Mouse (Mus musculus) E14TG2a.4 (cell line): ENCODE data around the gene Ufd1.
"Not testable (repeated sequence)": the region's sequence is repeated elsewhere in the genome, so short reads cannot be mapped to it uniquely, and the experiment has no call there.

Experiments used
- H3K27me3 ChIP-seq: 2 replicates; pipeline ENCODE4 v1.6.1; 2014; ENCODE audit warnings: low read length, control low read depth; ENCODE audit not compliant: insufficient read depth
- H3K36me3 ChIP-seq: 2 replicates; pipeline ENCODE4 v1.6.1; 2014; ENCODE audit warnings: low read length, control low read depth; ENCODE audit not compliant: insufficient read depth
- H3K4me1 ChIP-seq: replicated peaks from 2 replicates; pipeline ENCODE4 v1.6.1; 2014; ENCODE audit warnings: low read depth, low read length, control low read depth
- H3K4me3 ChIP-seq: replicated peaks from 2 replicates; pipeline ENCODE4 v1.5.1; 2014; ENCODE audit warnings: mild to moderate bottlenecking, low read length
- H3K9me3 ChIP-seq: 2 replicates; pipeline ENCODE4 v1.6.1; 2014; ENCODE audit warnings: low read length, control low read depth
- CTCF ChIP-seq: conservative IDR thresholded peaks from 2 replicates; pipeline ENCODE4 v1.5.1; 2014; ENCODE audit warnings: low read length
- NANOG ChIP-seq: IDR thresholded peaks from 2 replicates; pipeline ENCODE4 v1.6.1; 2014; ENCODE audit warnings: borderline replicate concordance, low read length, mixed read lengths
- POU5F1 ChIP-seq: IDR thresholded peaks from 2 replicates; pipeline ENCODE4 v1.6.1; 2014; ENCODE audit warnings: low read length, borderline replicate concordance

Gene Ufd1

DNA sequence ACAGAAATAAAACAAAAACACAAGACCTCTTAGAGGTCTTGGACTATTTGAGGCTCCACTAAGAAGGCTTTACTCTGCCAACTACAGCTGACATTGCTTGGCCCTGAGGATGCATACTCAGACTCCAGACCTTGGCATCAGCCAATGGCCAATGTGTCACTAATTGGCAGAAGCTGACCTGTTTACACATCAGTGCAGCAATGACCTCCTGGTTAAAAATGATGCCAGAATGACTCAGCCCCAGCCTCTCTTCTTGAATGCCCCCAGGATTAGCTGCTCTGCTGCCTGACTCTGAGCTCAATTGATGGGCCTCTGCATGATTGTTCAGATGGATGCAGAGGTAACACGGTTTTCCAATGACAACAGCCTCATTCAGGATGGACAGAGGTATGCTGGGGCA is 48.6 kb downstream of the Ufd1 start:
- Histone ChIP-seq H3K4me1 (no peaks in the 10 kb centered on the region), H3K4me3 (no peak overlapping the region), H3K27me3 (no peaks in the 10 kb centered on the region), H3K36me3 (no peaks in the 10 kb centered on the region), H3K9me3 (peaks cover 22% of the 10 kb centered on the region)
- TF ChIP-seq NANOG, result no peak
- TF ChIP-seq POU5F1, result no peak
- no peak for TF ChIP-seq CTCF

GRCm38 (mm10) chr16:18870495-18870894 is 58.9 kb downstream of the Ufd1 start:
- Histone ChIP-seq H3K36me3 (peaks cover 53% of the 10 kb centered on the region), H3K4me1 (peaks cover 32% of the 10 kb centered on the region), H3K9me3 (peaks cover 20% of the 10 kb centered on the region)
- not testable (repeated sequence) for H3K27me3 ChIP-seq, H3K4me3 ChIP-seq

GRCm38 (mm10) chr16:18876091-18876441 is 64.5 kb downstream of the Ufd1 start:
- peak overlapping the region; percentile 97 for H3K4me3 ChIP-seq
- TF ChIP-seq POU5F1, result no peak
- no peak for TF ChIP-seq CTCF
- no peak for TF ChIP-seq NANOG
- no peaks in the 10 kb centered on the region for H3K27me3 ChIP-seq
- H3K36me3 ChIP-seq, result peaks cover 65% of the 10 kb centered on the region
- H3K4me1 ChIP-seq, result peaks cover 49% of the 10 kb centered on the region
- H3K9me3 ChIP-seq, result no peaks in the 10 kb centered on the region

- Histone ChIP-seq H3K27me3 (no peaks in the 10 kb centered on the region), H3K4me1 (peaks cover 53% of the 10 kb centered on the region), H3K36me3 (peaks cover 65% of the 10 kb centered on the region), H3K9me3 (no peaks in the 10 kb centered on the region), H3K4me3 (peak within 1 kb of the TSS; percentile 97)
- TF ChIP-seq POU5F1 (no peak), CTCF (no peak), NANOG (no peak)
Observed at GRCm38 (mm10) chr16:18876442-18877308, 65.1 kb downstream of the Ufd1 start, which contains the start of the genes Mrpl40 and Hira. Gene Mrpl40, minus strand, starts transcription at chr16:18876862. Gene Hira, plus strand, starts transcription at chr16:18877037.

DNA sequence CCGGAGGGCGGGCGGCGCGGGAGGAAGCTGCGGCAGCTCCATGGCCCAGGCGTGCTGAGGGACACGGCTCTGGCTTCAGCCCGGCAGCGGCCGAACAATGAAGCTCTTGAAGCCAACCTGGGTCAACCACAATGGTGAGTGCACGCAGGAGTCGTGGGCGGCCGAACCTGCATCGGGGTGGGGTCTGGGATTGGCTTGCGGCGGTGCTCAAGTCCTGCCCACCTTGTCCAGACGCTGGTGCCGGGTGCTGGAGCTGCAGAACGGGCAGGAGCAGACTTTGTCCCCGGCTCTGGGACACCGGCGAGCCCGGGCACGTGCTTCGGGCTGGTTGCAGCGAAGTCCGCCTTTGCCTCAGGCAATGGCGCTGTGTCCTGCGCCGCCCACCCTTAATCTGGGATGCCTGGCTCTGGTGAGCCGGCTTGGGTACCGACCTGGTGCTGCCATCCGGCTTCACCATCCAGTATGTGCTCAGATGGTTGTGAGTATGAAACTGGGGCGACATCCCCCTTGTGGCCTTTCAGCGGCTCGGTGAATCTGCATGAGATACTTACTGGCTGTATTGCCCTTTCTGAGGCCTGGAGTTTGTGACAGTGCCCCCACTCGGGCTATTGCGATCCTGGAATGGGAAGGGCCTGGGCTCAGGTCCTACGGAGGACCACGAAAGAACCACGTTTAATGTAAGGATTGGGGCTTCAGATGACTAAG is 66.0 kb downstream of the Ufd1 start:
- no peaks in the 10 kb centered on the region for H3K9me3 ChIP-seq
- peaks cover 62% of the 10 kb centered on the region for H3K4me1 ChIP-seq
- H3K36me3 ChIP-seq, result peaks cover 64% of the 10 kb centered on the region
- TF ChIP-seq CTCF (peak; percentile 13; the same call in 1 of the 2 replicates), POU5F1 (no peak)
- no peaks in the 10 kb centered on the region for H3K27me3 ChIP-seq
- H3K4me3 ChIP-seq, result peak overlapping the region; percentile 97

DNA sequence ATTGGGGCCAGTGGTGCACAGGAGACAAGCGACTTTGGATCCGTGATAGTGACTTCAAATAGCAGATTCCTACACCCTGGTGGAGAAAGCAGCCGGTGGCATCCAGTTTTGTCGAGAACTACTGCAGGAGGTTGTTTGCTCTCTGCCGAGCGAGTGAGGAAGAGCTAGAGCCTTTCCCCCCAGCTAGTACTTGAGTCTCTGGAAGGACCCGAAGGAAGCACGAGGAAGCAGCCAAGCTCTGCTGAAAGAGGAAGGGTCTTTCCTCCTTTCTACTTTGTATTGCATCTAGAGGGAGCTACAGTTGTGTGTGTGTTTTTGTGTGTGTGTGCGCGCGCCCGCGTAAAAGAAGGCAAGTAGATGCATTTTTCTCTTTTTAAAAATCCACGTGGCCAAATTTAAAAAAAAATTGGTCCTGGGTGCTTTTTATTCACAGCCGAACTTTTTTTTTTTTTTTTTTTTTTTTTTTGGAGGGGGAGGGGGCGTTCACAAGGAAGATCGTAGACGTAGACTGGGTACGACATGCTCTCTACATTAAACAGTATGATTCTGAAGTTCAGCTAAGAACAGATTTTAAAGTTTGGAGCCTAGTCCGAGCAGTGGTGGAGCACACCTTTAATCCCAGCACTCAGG is 66.6 kb downstream of the Ufd1 start:
- TF ChIP-seq POU5F1 (no peak), NANOG (no peak), CTCF (no peak)

DNA sequence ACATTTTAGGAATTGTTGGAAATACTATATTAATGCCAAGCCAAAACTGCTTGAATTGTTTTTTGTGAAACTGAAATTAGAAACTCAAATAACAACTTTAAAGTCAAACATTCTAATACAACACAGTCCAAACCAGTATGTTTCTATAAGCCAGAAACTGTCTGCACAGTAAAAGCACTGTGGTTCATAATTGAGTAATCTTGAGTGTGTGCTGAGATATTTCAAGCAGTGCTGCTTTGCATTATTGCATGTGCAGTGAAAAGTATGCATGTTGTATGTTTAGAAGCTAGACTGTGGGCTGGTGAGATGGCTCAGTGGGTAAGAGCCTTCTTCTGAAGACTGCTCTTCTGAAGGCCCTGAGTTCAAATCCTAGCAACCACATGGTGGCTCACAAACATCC is 72.5 kb downstream of the Ufd1 start:
- H3K9me3 ChIP-seq, result no peaks in the 10 kb centered on the region
- H3K27me3 ChIP-seq, result no peaks in the 10 kb centered on the region
- peaks cover 77% of the 10 kb centered on the region for H3K4me1 ChIP-seq
- H3K4me3 ChIP-seq, result no peak overlapping the region
- H3K36me3 ChIP-seq, result peaks cover 78% of the 10 kb centered on the region
- no peak for TF ChIP-seq POU5F1
- no peak for TF ChIP-seq CTCF
- TF ChIP-seq NANOG, result no peak

More for the DNA sequence above, 66.6 kb downstream of the Ufd1 start:
- Histone ChIP-seq H3K4me3 (peak overlapping the region; percentile 97), H3K4me1 (peaks cover 69% of the 10 kb centered on the region), H3K36me3 (peaks cover 64% of the 10 kb centered on the region), H3K9me3 (no peaks in the 10 kb centered on the region), H3K27me3 (no peaks in the 10 kb centered on the region)
